Mouse (Mus musculus): ENCODE data around the gene 5330417C22Rik. TPM values are rescaled to one million over a fixed set of nuclear protein-coding genes. Genes with fewer than 3 reads are reported as not detected.

The 5330417C22Rik gene
- polyA plus RNA-seq, 1 experiment, result 1.8 TPM

DNA sequence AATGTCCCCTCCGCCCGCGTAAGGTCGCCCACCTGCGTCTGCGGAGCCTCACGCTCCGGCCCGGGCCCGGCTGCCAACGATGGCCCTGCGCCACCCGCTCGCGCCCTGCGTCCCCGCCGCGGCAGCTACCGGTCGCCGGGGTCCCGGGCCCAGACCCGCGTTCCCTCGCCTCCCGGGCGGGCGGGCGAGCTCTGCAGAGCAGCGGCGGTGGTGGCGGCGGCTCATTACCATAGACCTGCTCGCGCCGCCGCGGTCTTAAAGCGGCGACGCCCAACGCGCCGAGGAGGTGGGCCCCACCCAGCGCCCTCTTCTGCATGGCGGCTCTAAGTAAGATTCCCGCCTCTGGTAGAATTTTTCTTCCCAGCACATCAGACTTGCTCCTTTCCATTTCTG, 120.5 kb downstream of the 5330417C22Rik start:
- Histone ChIP-seq H3K4me3 (ENCODE audit: control insufficient read depth, insufficient read depth, low read length) (peak overlapping the region; percentile 58), H3K4me1 (replicated peaks; ENCODE audit: control insufficient read depth, insufficient read depth, low read length) (peaks cover 6% of the 10 kb centered on the region), H3K27me3 (ENCODE audit: control insufficient read depth, insufficient read depth, low read length) (no peaks in the 10 kb centered on the region), H3K36me3 (ENCODE audit: control insufficient read depth, insufficient read depth, low read length) (no peaks in the 10 kb centered on the region), H3K27ac (ENCODE audit: control insufficient read depth, insufficient read depth, low read length) (no peak overlapping the region)
- TF ChIP-seq CTCF (IDR thresholded peaks at IDR 0.05; ENCODE audit: borderline replicate concordance, control insufficient read depth, extremely low read depth, insufficient read depth, low read length, poor library complexity) (no peak), POLR2A (IDR thresholded peaks at IDR 0.05; ENCODE audit: control insufficient read depth, extremely low read depth, insufficient read depth, low read length, poor library complexity) (peak; percentile 69)
- WGBS, result 1% methylated on average over 48 of the region's 48 CpGs
- DNase-seq, result peak; percentile 85

DNA sequence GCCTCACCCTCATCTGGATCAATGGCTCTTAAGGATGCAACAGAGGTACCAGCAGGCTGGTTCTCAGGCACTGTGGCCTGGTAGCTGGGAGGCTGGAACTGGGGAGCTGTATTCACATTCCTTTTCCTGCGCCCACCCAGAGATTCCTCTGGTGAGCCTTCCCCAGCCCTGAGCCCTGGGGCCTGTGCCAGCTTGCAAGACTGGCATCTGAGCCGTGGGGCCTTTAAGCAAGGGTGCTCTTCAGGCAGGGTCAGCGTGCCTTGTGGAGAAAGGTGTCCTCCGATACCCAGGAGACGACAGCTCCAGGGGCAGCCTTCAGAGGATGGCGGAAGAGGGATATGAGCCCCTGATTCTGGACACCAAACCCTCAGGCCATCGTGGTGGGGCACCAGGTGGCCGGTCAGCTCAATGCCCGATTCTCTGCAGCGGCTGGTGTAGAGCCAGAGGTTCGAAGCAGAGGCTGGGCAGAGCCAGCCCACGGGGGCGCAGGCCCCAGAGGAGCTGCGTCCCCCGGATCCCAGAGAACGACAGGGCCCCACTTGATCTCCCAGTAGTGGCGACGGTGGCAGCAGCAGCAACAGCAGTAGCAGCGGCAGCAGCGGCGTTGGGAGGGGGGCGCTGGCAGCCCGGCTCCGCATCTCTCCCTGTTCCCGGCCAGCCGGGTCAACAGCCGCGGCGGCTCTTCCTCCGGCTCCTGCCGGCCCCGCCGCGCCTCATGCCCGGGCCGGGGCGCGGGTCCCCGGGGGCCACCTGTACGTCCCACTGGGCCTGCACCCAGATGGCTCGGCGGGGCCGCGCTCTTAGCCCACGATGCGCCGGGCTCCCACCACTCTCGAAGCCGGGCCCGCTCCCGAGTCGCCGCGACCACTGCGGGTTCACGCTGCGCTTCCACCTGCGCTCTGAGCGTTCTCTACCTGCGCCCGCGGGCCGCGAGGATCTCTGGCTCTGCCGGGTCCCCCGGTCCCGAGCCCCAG, 121.2 kb downstream of the 5330417C22Rik start, which contains the start of gene Celsr2:
Gene Celsr2, minus strand, starts transcription at position 696 of the 974 bp plus-strand sequence.
- TF ChIP-seq CTCF (IDR thresholded peaks at IDR 0.05; ENCODE audit: borderline replicate concordance, control insufficient read depth, extremely low read depth, insufficient read depth, low read length, poor library complexity), result no peak
- TF ChIP-seq POLR2A (IDR thresholded peaks at IDR 0.05; ENCODE audit: control insufficient read depth, extremely low read depth, insufficient read depth, low read length, poor library complexity), result no peak
- H3K27me3 ChIP-seq (ENCODE audit: control insufficient read depth, insufficient read depth, low read length), result no peaks in the 10 kb centered on the region
- no peaks in the 10 kb centered on the region for H3K36me3 ChIP-seq (ENCODE audit: control insufficient read depth, insufficient read depth, low read length)
- H3K27ac ChIP-seq (ENCODE audit: control insufficient read depth, insufficient read depth, low read length), result no peak within 1 kb of the TSS
- peak within 1 kb of the TSS; percentile 58 for H3K4me3 ChIP-seq (ENCODE audit: control insufficient read depth, insufficient read depth, low read length)
- peaks cover 6% of the 10 kb centered on the region for H3K4me1 ChIP-seq (replicated peaks; ENCODE audit: control insufficient read depth, insufficient read depth, low read length)
- peak; percentile 44 for DNase-seq
- 11% methylated on average over 67 of the region's 67 CpGs for WGBS

DNA sequence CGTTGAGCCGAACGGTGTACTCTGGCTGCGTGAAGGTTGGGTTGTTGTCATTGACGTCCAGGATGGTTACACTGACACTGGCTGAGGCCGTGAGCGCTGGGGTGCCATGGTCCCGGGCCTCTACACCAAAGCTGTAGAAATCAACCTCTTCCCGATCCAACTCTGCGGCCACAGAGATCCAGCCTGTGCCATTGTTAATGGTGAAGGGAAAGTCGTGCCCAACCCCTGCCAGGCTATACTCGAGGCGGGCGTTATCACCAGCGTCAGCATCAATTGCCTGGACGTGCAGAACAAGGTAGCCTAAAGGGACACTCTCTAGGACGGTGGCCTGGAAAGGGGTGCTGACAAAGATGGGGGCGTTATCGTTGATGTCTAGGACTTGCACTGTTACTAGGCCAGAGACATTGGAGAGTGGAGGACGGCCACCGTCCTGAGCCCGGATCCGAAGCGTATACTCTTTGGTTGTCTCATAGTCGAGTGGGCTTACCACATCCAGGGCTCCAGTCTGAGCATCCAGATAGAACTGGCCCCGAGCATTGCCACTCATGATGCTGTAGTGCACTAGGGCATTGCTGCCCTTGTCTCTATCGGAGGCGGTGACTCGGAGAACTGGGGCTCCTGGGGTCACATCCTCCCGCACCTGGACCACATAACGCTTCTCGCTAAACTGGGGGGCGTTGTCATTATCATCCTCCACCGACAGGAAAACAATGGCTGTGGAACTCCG, 122.5 kb downstream of the 5330417C22Rik start:
- no peaks in the 10 kb centered on the region for H3K27me3 ChIP-seq (ENCODE audit: control insufficient read depth, insufficient read depth, low read length)
- H3K4me1 ChIP-seq (replicated peaks; ENCODE audit: control insufficient read depth, insufficient read depth, low read length), result peaks cover 6% of the 10 kb centered on the region
- no peak overlapping the region for H3K4me3 ChIP-seq (ENCODE audit: control insufficient read depth, insufficient read depth, low read length)
- TF ChIP-seq POLR2A (IDR thresholded peaks at IDR 0.05; ENCODE audit: control insufficient read depth, extremely low read depth, insufficient read depth, low read length, poor library complexity), result no peak
- no peak for TF ChIP-seq CTCF (IDR thresholded peaks at IDR 0.05; ENCODE audit: borderline replicate concordance, control insufficient read depth, extremely low read depth, insufficient read depth, low read length, poor library complexity)
- no peak overlapping the region for H3K27ac ChIP-seq (ENCODE audit: control insufficient read depth, insufficient read depth, low read length)
- no peak for DNase-seq
- WGBS, result 98% methylated on average over 35 of the region's 35 CpGs
- no peaks in the 10 kb centered on the region for H3K36me3 ChIP-seq (ENCODE audit: control insufficient read depth, insufficient read depth, low read length)

DNA sequence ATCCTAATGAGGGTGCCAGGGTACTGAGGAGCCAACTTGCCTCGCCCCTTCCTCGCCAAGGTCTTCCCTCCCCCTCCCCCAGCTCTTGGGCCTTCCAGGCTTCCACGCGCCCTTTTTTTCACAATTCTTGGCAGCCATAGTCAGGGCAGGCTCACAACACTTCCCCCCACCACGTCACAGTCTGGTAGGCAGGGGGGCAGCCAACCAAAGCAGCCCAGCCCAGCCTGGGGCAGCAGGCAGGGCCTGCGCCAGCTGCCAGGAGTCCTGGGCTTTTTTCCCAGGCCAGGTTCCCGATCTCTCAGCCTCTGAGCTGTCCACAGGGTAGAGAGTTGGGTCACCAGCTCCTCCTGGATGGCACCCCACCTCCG, 124.6 kb downstream of the 5330417C22Rik start:
- no peaks in the 10 kb centered on the region for H3K27me3 ChIP-seq (ENCODE audit: control insufficient read depth, insufficient read depth, low read length)
- no peaks in the 10 kb centered on the region for H3K36me3 ChIP-seq (ENCODE audit: control insufficient read depth, insufficient read depth, low read length)
- DNase-seq, result no peak
- peaks cover 6% of the 10 kb centered on the region for H3K4me1 ChIP-seq (replicated peaks; ENCODE audit: control insufficient read depth, insufficient read depth, low read length)
- no peak for TF ChIP-seq CTCF (IDR thresholded peaks at IDR 0.05; ENCODE audit: borderline replicate concordance, control insufficient read depth, extremely low read depth, insufficient read depth, low read length, poor library complexity)
- TF ChIP-seq POLR2A (IDR thresholded peaks at IDR 0.05; ENCODE audit: control insufficient read depth, extremely low read depth, insufficient read depth, low read length, poor library complexity), result no peak
- 87% methylated on average over 8 of the region's 8 CpGs for WGBS
- no peak overlapping the region for H3K4me3 ChIP-seq (ENCODE audit: control insufficient read depth, insufficient read depth, low read length)
- H3K27ac ChIP-seq (ENCODE audit: control insufficient read depth, insufficient read depth, low read length), result no peak overlapping the region

DNA sequence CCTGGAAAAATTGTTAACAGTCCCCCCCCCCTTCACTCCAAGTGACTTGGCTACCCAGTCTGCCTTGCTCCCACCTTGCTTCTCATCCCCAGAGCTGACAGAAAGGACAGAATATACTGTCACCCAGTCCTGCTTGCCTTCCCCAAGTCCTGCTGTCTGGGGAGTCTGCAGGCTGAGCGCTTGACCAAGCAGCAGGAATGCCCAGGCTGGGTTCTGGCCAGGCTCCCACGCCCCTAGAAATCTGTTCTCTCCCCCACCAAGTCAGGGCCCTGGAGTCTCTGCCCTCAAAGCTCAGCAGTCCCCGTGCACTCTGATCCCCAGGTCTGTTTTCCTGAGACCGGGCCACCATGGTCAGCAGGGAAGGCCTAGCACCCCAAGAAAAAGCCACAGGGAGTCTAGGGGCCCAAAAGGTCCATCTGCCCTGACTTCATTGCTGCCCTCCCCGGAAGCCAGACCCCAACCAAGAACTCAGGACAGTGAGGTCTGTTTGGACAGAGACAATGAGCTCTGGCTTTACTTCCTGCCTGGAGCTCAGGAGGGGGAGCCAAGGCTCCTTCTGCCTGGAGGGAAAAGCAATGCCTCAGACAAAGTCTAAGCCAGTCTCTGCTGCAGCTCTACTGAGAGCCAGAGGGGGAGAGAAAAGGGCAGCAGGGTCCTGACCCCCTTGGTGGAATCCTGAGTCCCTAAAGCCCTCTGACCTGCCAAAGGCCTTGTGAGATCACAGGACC, 125.1 kb downstream of the 5330417C22Rik start:
- Histone ChIP-seq H3K4me1 (replicated peaks; ENCODE audit: control insufficient read depth, insufficient read depth, low read length) (peaks cover 6% of the 10 kb centered on the region), H3K4me3 (ENCODE audit: control insufficient read depth, insufficient read depth, low read length) (no peak overlapping the region), H3K27ac (ENCODE audit: control insufficient read depth, insufficient read depth, low read length) (no peak overlapping the region), H3K27me3 (ENCODE audit: control insufficient read depth, insufficient read depth, low read length) (no peaks in the 10 kb centered on the region), H3K36me3 (ENCODE audit: control insufficient read depth, insufficient read depth, low read length) (no peaks in the 10 kb centered on the region)
- DNase-seq, result no peak
- 91% methylated on average over 5 of the region's 5 CpGs for WGBS
- no peak for TF ChIP-seq CTCF (IDR thresholded peaks at IDR 0.05; ENCODE audit: borderline replicate concordance, control insufficient read depth, extremely low read depth, insufficient read depth, low read length, poor library complexity)
- TF ChIP-seq POLR2A (IDR thresholded peaks at IDR 0.05; ENCODE audit: control insufficient read depth, extremely low read depth, insufficient read depth, low read length, poor library complexity), result no peak

DNA sequence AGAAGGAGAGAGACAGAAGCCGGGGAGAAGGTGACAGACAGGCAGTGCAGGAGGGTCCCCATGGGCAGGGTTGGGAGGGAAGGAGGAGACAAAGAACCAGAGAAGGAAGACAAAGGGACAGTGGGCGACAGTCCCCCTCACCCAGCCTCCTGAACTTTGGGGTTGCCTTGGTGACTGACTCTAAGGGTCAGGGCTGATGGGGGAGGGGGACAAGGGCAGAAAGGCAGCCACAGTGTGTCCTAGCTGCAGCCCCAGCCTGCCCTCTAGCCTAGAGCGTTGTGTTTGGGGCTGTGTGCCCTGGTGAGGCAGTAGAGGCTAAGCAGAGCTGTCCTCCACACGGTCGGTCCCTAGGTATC, 126.0 kb downstream of the 5330417C22Rik start:
- H3K4me3 ChIP-seq (ENCODE audit: control insufficient read depth, insufficient read depth, low read length), result no peak overlapping the region
- TF ChIP-seq CTCF (IDR thresholded peaks at IDR 0.05; ENCODE audit: borderline replicate concordance, control insufficient read depth, extremely low read depth, insufficient read depth, low read length, poor library complexity) (no peak), POLR2A (IDR thresholded peaks at IDR 0.05; ENCODE audit: control insufficient read depth, extremely low read depth, insufficient read depth, low read length, poor library complexity) (no peak)
- no peaks in the 10 kb centered on the region for H3K27me3 ChIP-seq (ENCODE audit: control insufficient read depth, insufficient read depth, low read length)
- H3K27ac ChIP-seq (ENCODE audit: control insufficient read depth, insufficient read depth, low read length), result no peak overlapping the region
- DNase-seq, result no peak
- no peaks in the 10 kb centered on the region for H3K36me3 ChIP-seq (ENCODE audit: control insufficient read depth, insufficient read depth, low read length)
- WGBS, result 82% methylated on average over 5 of the region's 5 CpGs
- H3K4me1 ChIP-seq (replicated peaks; ENCODE audit: control insufficient read depth, insufficient read depth, low read length), result peaks cover 6% of the 10 kb centered on the region
